Mouse (Mus musculus): Measurements from ENCODE around the gene Zdhhc23. TPM values are rescaled to one million over a fixed set of nuclear protein-coding genes. Genes with fewer than 3 reads are reported as not detected.

The Zdhhc23 gene
- polyA plus RNA-seq, 1 experiment: 0.01 TPM

DNA sequence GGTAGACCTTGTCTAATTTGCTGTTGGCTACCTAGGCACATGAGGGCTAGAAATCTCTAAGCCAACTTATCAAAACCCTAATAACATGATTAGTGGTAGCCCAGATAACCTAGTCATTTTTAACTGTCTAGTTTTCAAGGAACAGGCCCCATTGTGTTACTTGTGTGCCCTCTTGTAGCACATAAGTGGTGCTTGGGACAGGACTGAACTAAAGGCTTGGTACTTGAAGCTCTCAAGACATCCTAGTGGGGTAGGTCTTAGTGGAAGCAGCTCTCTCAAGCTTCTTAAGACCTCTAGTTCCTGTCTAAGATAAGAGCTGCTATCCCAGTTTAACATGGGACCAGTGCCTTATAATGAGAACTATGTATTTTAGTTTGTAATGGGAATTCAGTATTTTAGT is 49.0 kb downstream of the Zdhhc23 start:
- Histone ChIP-seq H3K4me1 (ENCODE audit: control insufficient read depth) (no peaks in the 10 kb centered on the region), H3K4me3 (replicated peaks) (no peak overlapping the region), H3K9me3 (ENCODE audit: control insufficient read depth, low read length) (no peaks in the 10 kb centered on the region), H3K36me3 (ENCODE audit: control insufficient read depth) (no peaks in the 10 kb centered on the region; the same call in 1 of the 2 replicates), H3K27me3 (ENCODE audit: control insufficient read depth) (no peaks in the 10 kb centered on the region)
- no peak for TF ChIP-seq GATA1 (IDR thresholded peaks at IDR 0.05; ENCODE audit: low read length)
- TF ChIP-seq TAL1 (IDR thresholded peaks at IDR 0.05; ENCODE audit: low read length): no peak

GRCm38 (mm10) chr16:43926341-43926859 is 53.2 kb downstream of the Zdhhc23 start, which contains the start of gene Qtrt2:
Gene Qtrt2 (minus strand): TSS chr16:43926809.
- Histone ChIP-seq H3K9me3 (ENCODE audit: control insufficient read depth, low read length) (no peaks in the 10 kb centered on the region), H3K36me3 (ENCODE audit: control insufficient read depth) (no peaks in the 10 kb centered on the region), H3K4me1 (ENCODE audit: control insufficient read depth) (no peaks in the 10 kb centered on the region), H3K4me3 (replicated peaks) (no peak within 1 kb of the TSS), H3K27me3 (ENCODE audit: control insufficient read depth) (no peaks in the 10 kb centered on the region)
- TF ChIP-seq GATA1 (IDR thresholded peaks at IDR 0.05; ENCODE audit: low read length): no peak
- no peak for TF ChIP-seq TAL1 (IDR thresholded peaks at IDR 0.05; ENCODE audit: low read length)

GRCm38 (mm10) chr16:43925846-43926245 is 53.7 kb downstream of the Zdhhc23 start:
- H3K4me1 ChIP-seq (ENCODE audit: control insufficient read depth): no peaks in the 10 kb centered on the region
- no peaks in the 10 kb centered on the region for H3K9me3 ChIP-seq (ENCODE audit: control insufficient read depth, low read length)
- no peaks in the 10 kb centered on the region for H3K27me3 ChIP-seq (ENCODE audit: control insufficient read depth)
- no peak overlapping the region for H3K4me3 ChIP-seq (replicated peaks)
- H3K36me3 ChIP-seq (ENCODE audit: control insufficient read depth): no peaks in the 10 kb centered on the region
- TF ChIP-seq GATA1 (IDR thresholded peaks at IDR 0.05; ENCODE audit: low read length) (no peak), TAL1 (IDR thresholded peaks at IDR 0.05; ENCODE audit: low read length) (no peak)

GRCm38 (mm10) chr16:43925001-43925558 is 54.5 kb downstream of the Zdhhc23 start:
- Histone ChIP-seq H3K4me1 (ENCODE audit: control insufficient read depth) (no peaks in the 10 kb centered on the region), H3K36me3 (ENCODE audit: control insufficient read depth) (no peaks in the 10 kb centered on the region), H3K4me3 (replicated peaks) (no peak overlapping the region), H3K9me3 (ENCODE audit: control insufficient read depth, low read length) (no peaks in the 10 kb centered on the region), H3K27me3 (ENCODE audit: control insufficient read depth) (no peaks in the 10 kb centered on the region)
- no peak for TF ChIP-seq TAL1 (IDR thresholded peaks at IDR 0.05; ENCODE audit: low read length)
- no peak for TF ChIP-seq GATA1 (IDR thresholded peaks at IDR 0.05; ENCODE audit: low read length)

DNA sequence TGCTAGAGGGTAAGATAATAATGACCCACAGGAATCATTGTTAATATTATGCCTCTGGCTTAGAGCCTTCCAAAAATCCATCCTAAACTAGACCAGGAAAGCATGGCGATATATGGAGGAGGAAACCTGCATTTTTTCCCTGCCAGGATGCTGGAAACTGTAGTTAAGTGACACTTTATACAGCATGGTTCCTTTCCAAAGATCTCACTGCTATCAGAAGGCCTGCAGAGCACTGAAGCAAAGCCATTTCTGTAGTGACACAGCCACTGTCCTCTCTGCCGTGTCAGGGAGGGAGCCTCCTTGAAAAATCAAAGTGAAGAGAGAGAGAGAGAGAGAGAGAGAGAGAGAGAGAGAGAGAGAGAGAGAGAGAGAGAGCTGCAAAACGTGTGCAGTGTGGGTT is 57.0 kb downstream of the Zdhhc23 start:
- H3K27me3 ChIP-seq (ENCODE audit: control insufficient read depth): no peaks in the 10 kb centered on the region
- no peak overlapping the region for H3K4me3 ChIP-seq (replicated peaks)
- no peaks in the 10 kb centered on the region for H3K9me3 ChIP-seq (ENCODE audit: control insufficient read depth, low read length)
- TF ChIP-seq TAL1 (IDR thresholded peaks at IDR 0.05; ENCODE audit: low read length) (no peak), GATA1 (IDR thresholded peaks at IDR 0.05; ENCODE audit: low read length) (no peak)
- H3K36me3 ChIP-seq (ENCODE audit: control insufficient read depth): peaks cover 2% of the 10 kb centered on the region; the same call in 1 of the 2 replicates
- H3K4me1 ChIP-seq (ENCODE audit: control insufficient read depth): 0 out of 2 replicates have a peak, but pooled peaks cover 5% of the 10 kb centered on the region

- H3K27me3 ChIP-seq (ENCODE audit: control insufficient read depth): no peaks in the 10 kb centered on the region
- no peak for TF ChIP-seq TAL1 (IDR thresholded peaks at IDR 0.05; ENCODE audit: low read length)
- no peak for TF ChIP-seq GATA1 (IDR thresholded peaks at IDR 0.05; ENCODE audit: low read length)
Measured at GRCm38 (mm10) chr16:43922024-43922423, 57.6 kb downstream of the Zdhhc23 start.

DNA sequence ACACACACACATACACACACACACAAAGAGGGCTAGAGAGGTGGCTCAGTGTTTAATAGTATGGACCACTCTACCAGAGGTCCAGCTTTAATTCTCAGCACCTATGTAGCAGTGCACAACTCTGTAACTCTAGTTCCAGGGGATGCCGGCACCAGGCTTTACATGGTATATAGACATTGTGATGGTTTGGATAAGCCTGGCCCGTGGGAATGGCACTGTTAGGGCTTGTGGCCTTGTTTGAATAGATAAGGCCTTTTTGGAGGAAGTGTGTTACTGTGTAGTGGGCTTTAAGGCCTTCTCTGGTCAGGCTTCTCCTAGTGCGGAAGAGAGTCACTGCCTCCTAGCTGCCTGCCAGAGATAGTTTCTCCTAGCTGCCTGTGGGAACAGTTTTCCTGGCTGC is 60.7 kb downstream of the Zdhhc23 start:
- Histone ChIP-seq H3K9me3 (ENCODE audit: control insufficient read depth, low read length) (no peaks in the 10 kb centered on the region), H3K4me1 (ENCODE audit: control insufficient read depth) (0 out of 2 replicates have a peak, but pooled peaks cover 5% of the 10 kb centered on the region), H3K36me3 (ENCODE audit: control insufficient read depth) (peaks cover 2% of the 10 kb centered on the region; the same call in 1 of the 2 replicates), H3K27me3 (ENCODE audit: control insufficient read depth) (no peaks in the 10 kb centered on the region), H3K4me3 (replicated peaks) (no peak overlapping the region)
- no peak for TF ChIP-seq GATA1 (IDR thresholded peaks at IDR 0.05; ENCODE audit: low read length)
- TF ChIP-seq TAL1 (IDR thresholded peaks at IDR 0.05; ENCODE audit: low read length): no peak

More at GRCm38 (mm10) chr16:43922024-43922423, 57.6 kb downstream of the Zdhhc23 start:
- peaks cover 2% of the 10 kb centered on the region; the same call in 1 of the 2 replicates for H3K36me3 ChIP-seq (ENCODE audit: control insufficient read depth)
- H3K4me1 ChIP-seq (ENCODE audit: control insufficient read depth): 0 out of 2 replicates have a peak, but pooled peaks cover 5% of the 10 kb centered on the region
- no peaks in the 10 kb centered on the region for H3K9me3 ChIP-seq (ENCODE audit: control insufficient read depth, low read length)
- no peak overlapping the region for H3K4me3 ChIP-seq (replicated peaks)

Other genes starting within 250 kb of the Zdhhc23 start
- not detected in 2 replicates for gene Drd3, start 225.8 kb downstream of the Zdhhc23 start, polyA plus RNA-seq (2012)
- gene Ccdc191, start 90.0 kb downstream of the Zdhhc23 start, polyA plus RNA-seq (2012): 0.11 and 0.12 TPM in 2 replicates
- 0.04 TPM in 1 of 2 replicates, not detected in the other for gene Qtrt2, start 53.0 kb downstream of the Zdhhc23 start, polyA plus RNA-seq (2012)
- not detected in 2 replicates for gene Gramd1c, start 83.6 kb upstream of the Zdhhc23 start, polyA plus RNA-seq (2012)
- 0.06 and 0.12 TPM in 2 replicates for gene Atp6v1a, start 159.9 kb upstream of the Zdhhc23 start, polyA plus RNA-seq (2012)
- 0.89 and 1.7 TPM in 2 replicates for gene Naa50, start 160.0 kb upstream of the Zdhhc23 start, polyA plus RNA-seq (2012)
- gene Usf3, start 193.5 kb upstream of the Zdhhc23 start, polyA plus RNA-seq (2012): 0.26 and 0.51 TPM in 2 replicates

All from erythroblast, embryonic 14.5 days (primary cell).